ENCODE assay signal across 25 mouse cellular contexts in the genomic region with DNA sequence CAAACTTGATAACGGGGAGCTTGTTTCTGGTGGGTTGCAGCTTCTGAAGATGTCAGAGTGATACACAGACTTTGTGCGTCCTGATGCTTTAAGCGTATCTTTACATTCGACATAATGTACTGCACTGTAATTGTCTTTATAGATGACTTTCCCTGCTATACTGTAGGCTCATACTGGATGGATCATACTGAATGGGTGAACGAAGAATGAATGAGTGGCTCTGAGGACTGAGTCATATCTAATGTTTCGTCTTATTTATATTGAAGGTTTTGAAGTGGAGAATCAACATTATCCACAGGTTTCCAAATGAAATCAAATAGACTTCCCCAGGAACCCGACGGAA.
A peak's percentile ranks its signal among the peaks of the same experiment; 100 is the strongest.
DNase-seq lines count a peak whose midpoint lies in the region; ATAC-seq and TF ChIP-seq lines count a peak whose summit lies in the region.
"Had no signal": no experiment of that assay in that cellular context is flagged by ENCODE, and none has a peak within 500 bp of the region (broad histone marks: within the 10 kb centered on the region; RNA-seq: fewer than 3 reads in every experiment).

No protein-coding gene starts in this region.

- H3K36me3 ChIP-seq in forebrain, embryonic 14.5 days (ENCODE audit: control insufficient read depth, insufficient read depth, low read length) = no peaks in the 10 kb centered on the region
- H3K36me3 ChIP-seq in forebrain, postnatal 0 days (ENCODE audit: insufficient read depth) = no peaks in the 10 kb centered on the region
- no peaks in the 10 kb centered on the region for H3K36me3 ChIP-seq in hindbrain, embryonic 13.5 days
- H3K36me3 ChIP-seq in midbrain, embryonic 15.5 days (replicated peaks) = no peaks in the 10 kb centered on the region
- no peaks in the 10 kb centered on the region for H3K36me3 ChIP-seq in embryonic facial prominence, embryonic 10.5 days (replicated peaks)
- H3K36me3 ChIP-seq: embryonic facial prominence, embryonic 13.5 days; G1E; heart, embryonic 10.5 days; intestine, embryonic 15.5 days; limb, embryonic 10.5 days; stomach, embryonic 15.5 days had no signal

- no peak for TF ChIP-seq CTCF in forebrain, postnatal 0 days (IDR thresholded peaks at IDR 0.05; ENCODE audit: low read depth)

- H3K4me2 ChIP-seq in forebrain, embryonic 14.5 days (ENCODE audit: low read length) = no peak overlapping the region
- no peak overlapping the region for H3K4me2 ChIP-seq in forebrain, postnatal 0 days (ENCODE audit: low read depth)
- 0 out of 2 replicates have a peak overlapping the region, but pooled peaks have one; percentile 30 for H3K4me2 ChIP-seq in hindbrain, embryonic 13.5 days
- no peak overlapping the region for H3K4me2 ChIP-seq in midbrain, embryonic 15.5 days
- H3K4me2 ChIP-seq: embryonic facial prominence, embryonic 13.5 days; intestine, embryonic 15.5 days; stomach, embryonic 15.5 days had no signal

- H3K27ac ChIP-seq in forebrain, embryonic 14.5 days (ENCODE audit: low read depth, low read length) = no peak overlapping the region
- no peak overlapping the region for H3K27ac ChIP-seq in forebrain, postnatal 0 days (ENCODE audit: low read depth, low read length)
- peak overlapping the region; percentile 75 for H3K27ac ChIP-seq in hindbrain, embryonic 13.5 days
- no peak overlapping the region for H3K27ac ChIP-seq in midbrain, embryonic 15.5 days
- H3K27ac ChIP-seq in embryonic facial prominence, embryonic 10.5 days (replicated peaks) = no peak overlapping the region
- H3K27ac ChIP-seq: embryonic facial prominence, embryonic 13.5 days; heart, embryonic 10.5 days; intestine, embryonic 15.5 days; limb, embryonic 10.5 days; stomach, embryonic 15.5 days had no signal

- H3K4me1 ChIP-seq in forebrain, embryonic 14.5 days (ENCODE audit: control insufficient read depth, insufficient read depth, low read length) = peaks cover 7% of the 10 kb centered on the region; the same call in 1 of the 2 replicates
- H3K4me1 ChIP-seq in forebrain, postnatal 0 days (ENCODE audit: insufficient read depth) = 0 out of 2 replicates have a peak, but pooled peaks cover 6% of the 10 kb centered on the region
- H3K4me1 ChIP-seq in hindbrain, embryonic 13.5 days (replicated peaks) = peaks cover 6% of the 10 kb centered on the region
- no peaks in the 10 kb centered on the region for H3K4me1 ChIP-seq in midbrain, embryonic 15.5 days
- no peaks in the 10 kb centered on the region for H3K4me1 ChIP-seq in embryonic facial prominence, embryonic 10.5 days
- H3K4me1 ChIP-seq: embryonic facial prominence, embryonic 13.5 days; heart, embryonic 10.5 days; intestine, embryonic 15.5 days; limb, embryonic 10.5 days; stomach, embryonic 15.5 days had no signal

- no peaks in the 10 kb centered on the region for H3K27me3 ChIP-seq in forebrain, embryonic 14.5 days (replicated peaks; ENCODE audit: control insufficient read depth, insufficient read depth, low read length)
- no peaks in the 10 kb centered on the region for H3K27me3 ChIP-seq in forebrain, postnatal 0 days (ENCODE audit: insufficient read depth, low read length)
- no peaks in the 10 kb centered on the region for H3K27me3 ChIP-seq in hindbrain, embryonic 13.5 days
- no peaks in the 10 kb centered on the region for H3K27me3 ChIP-seq in midbrain, embryonic 15.5 days (replicated peaks)
- no peaks in the 10 kb centered on the region for H3K27me3 ChIP-seq in embryonic facial prominence, embryonic 10.5 days (replicated peaks; ENCODE audit: low read depth, poor library complexity, severe bottlenecking)
- H3K27me3 ChIP-seq: CH12.LX; embryonic facial prominence, embryonic 13.5 days; intestine, embryonic 15.5 days; stomach, embryonic 15.5 days had no signal

- no peak overlapping the region for H3K4me3 ChIP-seq in forebrain, embryonic 14.5 days (ENCODE audit: low read depth, low read length)
- no peak overlapping the region for H3K4me3 ChIP-seq in forebrain, postnatal 0 days (ENCODE audit: low read depth, low read length)
- H3K4me3 ChIP-seq in hindbrain, embryonic 13.5 days = no peak overlapping the region
- H3K4me3 ChIP-seq in midbrain, embryonic 15.5 days = no peak overlapping the region
- no peak overlapping the region for H3K4me3 ChIP-seq in embryonic facial prominence, embryonic 10.5 days
- H3K4me3 ChIP-seq: embryonic facial prominence, embryonic 13.5 days; heart, embryonic 10.5 days; intestine, embryonic 15.5 days; limb, embryonic 10.5 days; stomach, embryonic 15.5 days had no signal

- 68% methylated on average over 8 of the region's 8 CpGs for WGBS in forebrain, embryonic 14.5 days
- 72% methylated on average over 8 of the region's 8 CpGs for WGBS in forebrain, postnatal 0 days
- WGBS in hindbrain, embryonic 13.5 days = 61% methylated on average over 8 of the region's 8 CpGs
- 67% methylated on average over 8 of the region's 8 CpGs for WGBS in midbrain, embryonic 15.5 days
- WGBS in embryonic facial prominence, embryonic 10.5 days = 87% methylated on average over 8 of the region's 8 CpGs

- H3K9ac ChIP-seq in forebrain, embryonic 14.5 days (ENCODE audit: low read length) = no peak overlapping the region
- H3K9ac ChIP-seq in forebrain, postnatal 0 days = no peak overlapping the region
- H3K9ac ChIP-seq in hindbrain, embryonic 13.5 days = no peak overlapping the region
- no peak overlapping the region for H3K9ac ChIP-seq in midbrain, embryonic 15.5 days
- H3K9ac ChIP-seq: embryonic facial prominence, embryonic 13.5 days; intestine, embryonic 15.5 days; stomach, embryonic 15.5 days had no signal

- H3K9me3 ChIP-seq in forebrain, embryonic 14.5 days (replicated peaks; ENCODE audit: control insufficient read depth, low read length) = no peaks in the 10 kb centered on the region
- no peaks in the 10 kb centered on the region for H3K9me3 ChIP-seq in forebrain, postnatal 0 days (ENCODE audit: low read length)
- no peaks in the 10 kb centered on the region for H3K9me3 ChIP-seq in hindbrain, embryonic 13.5 days
- no peaks in the 10 kb centered on the region for H3K9me3 ChIP-seq in midbrain, embryonic 15.5 days
- no peaks in the 10 kb centered on the region for H3K9me3 ChIP-seq in embryonic facial prominence, embryonic 10.5 days
- H3K9me3 ChIP-seq: embryonic facial prominence, embryonic 13.5 days; G1E; heart, embryonic 10.5 days; intestine, embryonic 15.5 days; limb, embryonic 10.5 days; stomach, embryonic 15.5 days had no signal

- no peak for DNase-seq in forebrain, embryonic 14.5 days (ENCODE audit: low spot score)
- DNase-seq in forebrain, postnatal 0 days = no peak
- DNase-seq in 3T3-L1 (ENCODE audit: low read depth, low spot score) = peak; percentile 17
- DNase-seq in embryonic facial prominence, embryonic 10.5 days (ENCODE audit: low spot score) = no peak
- no peak for DNase-seq in B cell, adult 2 months
- no peak for DNase-seq in adrenal gland, postnatal 25 days
- DNase-seq: cerebellum, adult 2 months; cerebellum, postnatal 25 days; gastrocnemius, postnatal 10 days; heart, postnatal 4 days; kidney, adult 9 months; kidney, postnatal 14 days; lung, postnatal 4 days; right cerebral cortex, adult 18-20 months; right cerebral cortex, postnatal 4 days; thymus, postnatal 36 days had no signal

- peak; percentile 22; the same call in 1 of the 2 replicates for ATAC-seq in forebrain, embryonic 14.5 days
- ATAC-seq in forebrain, postnatal 0 days = no peak
- peak; percentile 29; the same call in 1 of the 2 replicates for ATAC-seq in hindbrain, embryonic 13.5 days (ENCODE audit: low FRiP score)
- ATAC-seq in midbrain, embryonic 15.5 days (replicated peaks) = peak; percentile 62
- ATAC-seq: intestine, embryonic 15.5 days had no signal
